Mouse (Mus musculus) forebrain, postnatal 0 days (tissue): ENCODE measurements around the gene Camk1d. TPM values are rescaled to one million over a fixed set of nuclear protein-coding genes. Genes with fewer than 3 reads are reported as not detected.
A peak's percentile ranks its signal among the peaks of the same experiment; 100 is the strongest.

Experiments used
- ATAC-seq: fragments of 200-750 bp; cut with Nextera tagmentation; 2 replicates; pipeline ENCODE4 v1.8.0; 2017; ENCODE audit warnings: mild to moderate bottlenecking, moderate library complexity
- DNase-seq: peaks from one replicate; pipeline ENCODE4 v3.0.0-alpha.2; 2015
- H3K27ac ChIP-seq: fragments of 300-500 bp; sonication (generic); 2 replicates; pipeline ENCODE4 v1.5.1; 2014; ENCODE audit warnings: low read depth, mild to moderate bottlenecking, antibody characterized with exemption, low read length, moderate library complexity, mixed read lengths
- H3K27me3 ChIP-seq: fragments of 300-500 bp; sonication (generic); 2 replicates; pipeline ENCODE4 v1.6.1; 2014; ENCODE audit warnings: mild to moderate bottlenecking, low read length, mixed read lengths; ENCODE audit not compliant: insufficient read depth
- H3K36me3 ChIP-seq: fragments of 300-500 bp; sonication (generic); 2 replicates; pipeline ENCODE4 v1.6.1; 2014; ENCODE audit warnings: mild to moderate bottlenecking, moderate library complexity; ENCODE audit not compliant: insufficient read depth
- H3K4me1 ChIP-seq: fragments of 300-500 bp; sonication (generic); 2 replicates; pipeline ENCODE4 v1.6.1; 2014; ENCODE audit warnings: antibody characterized with exemption; ENCODE audit not compliant: insufficient read depth
- H3K4me2 ChIP-seq: fragments of 300-500 bp; sonication (generic); 2 replicates; pipeline ENCODE4 v1.6.1; 2014; ENCODE audit warnings: low read depth, mild to moderate bottlenecking, moderate library complexity
- H3K4me3 ChIP-seq: fragments of 300-500 bp; sonication (generic); 2 replicates; pipeline ENCODE4 v1.5.1; 2014; ENCODE audit warnings: low read depth, low read length, mixed read lengths
- H3K9ac ChIP-seq: fragments of 300-500 bp; sonication (generic); 2 replicates; pipeline ENCODE4 v1.6.1; 2014; ENCODE audit warnings: mild to moderate bottlenecking
- H3K9me3 ChIP-seq: fragments of 300-500 bp; sonication (generic); 2 replicates; pipeline ENCODE4 v1.6.1; 2016; ENCODE audit warnings: low read length
- CTCF ChIP-seq: sonication (generic); IDR thresholded peaks from 2 replicates; pipeline ENCODE4 v1.5.1; 2016; ENCODE audit warnings: antibody characterized with exemption, control low read depth, low read depth
- WGBS: fragments of 180-500 bp; shearing (Covaris S2); extraction: QIAGEN DNeasy Blood & Tissue Kit; methylation state at CpG from one replicate; pipeline ENCODE4 v1.1.7; 2014; 5-methylcytosine and 5-hydroxymethylcytosine counted together
- polyA plus RNA-seq: library from polyadenylated mRNA; unstranded; fragments of >200 nt; fragmentation: Nextera tagmentation; extraction: Ambion mirVana; gene quantifications from 2 replicates; pipeline ENCODE4 v1.2.1, GENCODE M21; 2015
- total RNA-seq: library from RNA; depleted of rRNA; stranded (reverse); fragments of >200 nt; gene quantifications from 2 replicates; pipeline ENCODE4 v1.2.3, GENCODE M21; 2014; rRNA removed

The Camk1d gene
- 22.5 and 29.0 TPM in 2 replicates for total RNA-seq
- 7.4 and 10.5 TPM in 2 replicates for polyA plus RNA-seq

DNA sequence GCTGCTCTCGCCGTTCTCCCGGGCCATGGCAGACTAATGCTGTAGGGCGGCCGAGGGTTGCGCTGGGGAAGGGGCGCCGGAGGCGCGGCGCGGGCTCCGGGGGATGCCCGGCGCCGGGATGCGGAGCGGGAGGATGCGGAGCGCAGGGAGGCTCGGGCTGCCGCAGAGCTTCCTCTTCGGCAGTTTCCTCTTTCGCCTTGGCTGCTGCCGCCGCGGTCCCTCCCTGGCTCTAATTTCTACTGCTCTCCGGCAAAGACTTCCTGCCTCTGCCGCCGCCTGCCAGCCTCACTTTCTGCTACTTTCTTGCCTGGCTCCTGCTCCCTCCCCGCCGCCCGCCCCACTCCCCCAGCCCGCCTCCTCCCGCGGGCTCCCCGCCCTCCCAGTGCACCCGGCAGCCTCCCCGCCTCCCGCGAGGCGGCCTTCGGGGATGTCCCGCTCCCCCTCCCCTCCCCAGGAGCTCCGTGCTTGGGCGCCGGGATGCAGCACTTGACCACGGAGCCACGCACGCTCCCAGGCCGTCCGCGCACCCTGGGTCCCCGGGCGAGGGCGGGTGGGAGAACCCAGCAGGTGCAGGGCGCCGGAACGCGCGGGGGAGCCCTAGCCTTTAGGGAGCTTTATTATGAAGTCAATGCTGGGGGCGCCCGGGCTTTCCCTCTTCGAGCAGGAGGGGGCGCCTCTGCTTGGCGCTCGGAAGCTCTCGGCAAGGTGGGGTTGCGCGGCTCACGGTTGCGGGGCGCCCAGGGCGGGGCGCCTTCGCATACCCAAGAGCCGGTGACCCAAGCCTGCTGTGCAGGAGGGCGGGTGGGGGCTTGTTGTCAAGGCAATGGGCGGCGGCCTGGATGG lies at the start of gene Camk1d:
Gene Camk1d, minus strand, starts transcription at position 305 of the 843 bp plus-strand sequence.
- 2% methylated on average over 73 of the region's 80 CpGs for WGBS

DNA sequence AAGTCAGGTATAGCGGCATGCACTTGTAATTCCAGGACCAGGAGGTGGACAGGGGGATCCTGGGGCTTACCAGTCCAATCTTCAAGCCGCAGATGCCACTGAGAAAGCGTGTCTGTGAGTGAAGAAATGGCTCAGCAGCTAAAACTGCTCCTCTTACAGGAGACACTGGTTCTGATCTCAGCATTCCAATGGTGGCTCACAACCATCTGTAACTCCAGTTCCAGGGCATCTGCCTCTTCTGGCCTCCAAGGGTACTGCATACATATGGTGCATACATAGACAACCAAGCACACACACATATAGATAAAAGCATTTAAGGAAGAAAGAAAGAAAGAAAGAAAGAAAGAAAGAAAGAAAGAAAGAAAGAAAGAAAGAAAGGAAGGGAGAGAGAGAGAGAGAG lies 47.7 kb upstream of the Camk1d start:
- 97% methylated on average over 3 of the region's 3 CpGs for WGBS
- no peaks in the 10 kb centered on the region for H3K9me3 ChIP-seq
- H3K27me3 ChIP-seq = no peaks in the 10 kb centered on the region
- H3K27ac ChIP-seq = no peak overlapping the region
- no peaks in the 10 kb centered on the region for H3K4me1 ChIP-seq
- no peak for DNase-seq
- TF ChIP-seq CTCF = peak; percentile 15; the same call in 1 of the 2 replicates
- H3K36me3 ChIP-seq = no peaks in the 10 kb centered on the region
- ATAC-seq = no peak
- H3K4me3 ChIP-seq = no peak overlapping the region
- H3K4me2 ChIP-seq = no peak overlapping the region
- H3K9ac ChIP-seq = no peak overlapping the region

More for the DNA sequence above, at the start of gene Camk1d:
- Histone ChIP-seq H3K4me1 (no peaks in the 10 kb centered on the region), H3K27ac (peak within 1 kb of the TSS; percentile 88), H3K9me3 (no peaks in the 10 kb centered on the region), H3K27me3 (no peaks in the 10 kb centered on the region), H3K4me2 (peak within 1 kb of the TSS; percentile 91), H3K4me3 (peak within 1 kb of the TSS; percentile 82), H3K36me3 (no peaks in the 10 kb centered on the region), H3K9ac (peak within 1 kb of the TSS; percentile 68)
- peak; percentile 89 for DNase-seq
- TF ChIP-seq CTCF = peak; percentile 72
- peak; percentile 93 for ATAC-seq

DNA sequence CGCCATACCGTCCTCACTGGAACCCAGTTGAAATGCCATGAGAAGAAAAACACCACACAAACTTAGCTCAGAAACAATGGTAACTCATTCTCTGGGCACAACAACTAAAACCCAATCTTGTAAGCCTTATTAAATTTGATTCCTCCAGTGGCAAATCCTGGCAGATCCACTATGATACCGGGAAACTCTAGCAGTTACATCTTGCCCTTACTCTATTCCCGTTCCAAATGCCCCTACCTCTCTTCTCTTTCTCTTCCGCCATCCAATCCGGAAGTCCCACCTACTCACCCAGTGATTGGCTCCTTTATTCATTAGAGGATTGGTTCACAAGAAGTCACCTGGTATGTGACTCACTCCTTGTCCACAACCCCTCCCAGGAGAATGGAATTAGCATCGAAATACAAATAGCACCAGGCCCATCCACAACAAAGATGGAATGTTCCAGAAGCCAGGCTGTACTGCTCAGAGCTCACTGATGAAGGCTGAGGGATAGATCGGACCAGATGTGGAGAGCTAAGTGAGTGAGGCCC lies 46.2 kb upstream of the Camk1d start:
- H3K36me3 ChIP-seq = no peaks in the 10 kb centered on the region
- ATAC-seq (no peak), DNase-seq (no peak)
- H3K9ac ChIP-seq = no peak overlapping the region
- H3K9me3 ChIP-seq = no peaks in the 10 kb centered on the region
- no peaks in the 10 kb centered on the region for H3K4me1 ChIP-seq
- TF ChIP-seq CTCF = no peak
- H3K27ac ChIP-seq = no peak overlapping the region
- no peak overlapping the region for H3K4me3 ChIP-seq
- H3K4me2 ChIP-seq = no peak overlapping the region
- no peaks in the 10 kb centered on the region for H3K27me3 ChIP-seq
- 94% methylated on average over 8 of the region's 8 CpGs for WGBS

DNA sequence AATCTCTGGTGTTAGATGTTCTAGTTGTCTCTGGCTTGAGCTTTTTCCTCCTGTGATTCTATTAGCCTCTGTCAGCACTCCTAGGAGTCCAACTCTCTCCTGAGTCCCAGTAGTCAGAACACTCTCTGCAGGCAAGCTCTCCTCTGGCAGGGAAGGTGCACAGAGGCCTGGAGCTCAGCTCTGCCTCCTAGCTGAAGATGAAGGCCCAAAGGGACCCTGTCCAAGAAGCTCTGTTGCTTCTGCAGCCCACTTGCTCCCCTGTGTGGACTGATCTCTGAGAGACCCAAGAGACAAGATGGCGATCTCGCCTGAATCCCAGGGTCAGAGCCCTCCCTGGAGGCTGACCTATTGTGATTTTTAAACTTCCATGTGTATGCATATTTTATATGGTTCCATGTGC lies 44.3 kb upstream of the Camk1d start:
- Histone ChIP-seq H3K27ac (no peak overlapping the region), H3K27me3 (no peaks in the 10 kb centered on the region), H3K4me2 (no peak overlapping the region), H3K4me1 (no peaks in the 10 kb centered on the region), H3K4me3 (no peak overlapping the region), H3K36me3 (no peaks in the 10 kb centered on the region), H3K9me3 (no peaks in the 10 kb centered on the region), H3K9ac (no peak overlapping the region)
- TF ChIP-seq CTCF = no peak
- 93% methylated on average over 2 of the region's 2 CpGs for WGBS
- ATAC-seq (no peak), DNase-seq (no peak)

DNA sequence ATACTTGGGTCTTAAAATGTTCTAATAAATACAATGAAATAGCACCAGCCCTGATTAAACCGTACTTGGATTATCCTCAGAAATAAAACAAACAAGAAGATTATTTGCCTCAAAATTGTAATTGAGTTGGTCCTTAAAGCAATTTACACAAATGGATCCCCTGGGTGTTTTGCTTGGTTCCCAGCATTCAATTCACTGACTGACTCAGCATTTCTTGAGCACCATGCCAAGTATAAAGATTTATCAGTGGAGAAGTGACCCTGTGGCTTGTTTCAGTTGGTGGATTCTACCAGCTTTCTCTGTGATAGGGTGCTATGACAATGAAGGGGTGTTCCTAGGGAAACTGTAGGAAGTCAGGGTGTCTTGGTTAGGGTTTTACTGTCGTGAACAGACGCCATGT lies 36.6 kb upstream of the Camk1d start:
- Histone ChIP-seq H3K36me3 (no peaks in the 10 kb centered on the region), H3K27ac (no peak overlapping the region), H3K9ac (no peak overlapping the region), H3K27me3 (no peaks in the 10 kb centered on the region), H3K4me3 (no peak overlapping the region), H3K9me3 (no peaks in the 10 kb centered on the region), H3K4me2 (no peak overlapping the region), H3K4me1 (no peaks in the 10 kb centered on the region)
- DNase-seq (no peak), ATAC-seq (no peak)
- 82% methylated on average over 3 of the region's 3 CpGs for WGBS
- no peak for TF ChIP-seq CTCF

DNA sequence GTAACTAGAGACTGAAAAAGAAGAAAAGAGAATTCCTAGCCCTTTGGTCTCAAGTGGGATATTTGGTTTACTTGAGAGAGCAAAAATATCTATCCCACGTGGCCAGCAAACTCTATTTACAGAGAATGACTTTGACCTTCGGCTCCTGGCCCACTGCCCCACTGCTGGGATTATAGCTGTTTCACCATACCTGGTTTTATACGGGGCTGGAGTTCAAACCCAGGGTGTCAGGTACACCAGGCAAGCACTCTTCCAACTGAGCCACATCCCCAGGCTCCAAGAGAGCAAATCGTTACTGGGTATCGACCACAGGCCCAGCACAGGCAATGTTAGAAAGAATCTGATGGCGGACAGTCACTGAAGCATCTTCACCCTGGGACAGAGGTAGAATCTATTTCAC lies 34.9 kb upstream of the Camk1d start:
- H3K9me3 ChIP-seq = no peaks in the 10 kb centered on the region
- H3K9ac ChIP-seq = no peak overlapping the region
- no peaks in the 10 kb centered on the region for H3K27me3 ChIP-seq
- H3K36me3 ChIP-seq = no peaks in the 10 kb centered on the region
- no peak for TF ChIP-seq CTCF
- no peak overlapping the region for H3K4me2 ChIP-seq
- 86% methylated on average over 6 of the region's 6 CpGs for WGBS
- H3K4me1 ChIP-seq = no peaks in the 10 kb centered on the region
- no peak for ATAC-seq
- no peak overlapping the region for H3K4me3 ChIP-seq
- no peak for DNase-seq
- H3K27ac ChIP-seq = no peak overlapping the region

DNA sequence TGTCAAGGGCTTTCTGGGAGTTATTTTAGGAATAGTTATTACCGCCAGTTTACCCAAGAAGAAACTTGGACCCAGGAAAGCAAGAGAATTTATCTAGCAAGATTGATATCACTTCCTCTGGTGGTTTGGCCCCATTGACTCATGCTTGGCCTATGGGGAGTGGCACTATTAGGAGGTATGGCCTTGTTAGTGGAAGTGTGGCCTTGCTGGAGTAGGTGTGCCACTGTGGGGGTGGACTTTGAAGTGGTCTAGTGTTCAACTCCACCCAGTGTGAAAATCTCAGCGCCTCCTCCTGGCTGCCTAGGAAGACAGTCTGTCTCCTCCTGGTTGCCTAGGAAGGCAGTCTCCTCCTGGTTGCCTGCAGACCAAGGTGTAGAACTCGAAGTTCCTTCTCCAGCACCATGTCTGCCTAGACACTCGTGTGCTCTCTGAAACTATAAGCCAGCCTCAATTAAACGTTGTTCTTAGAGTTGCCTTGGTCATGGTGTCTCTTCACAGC lies 33.3 kb upstream of the Camk1d start:
- Histone ChIP-seq H3K9ac (no peak overlapping the region), H3K36me3 (no peaks in the 10 kb centered on the region), H3K27ac (no peak overlapping the region), H3K9me3 (no peaks in the 10 kb centered on the region), H3K4me3 (no peak overlapping the region), H3K4me1 (no peaks in the 10 kb centered on the region), H3K27me3 (no peaks in the 10 kb centered on the region), H3K4me2 (no peak overlapping the region)
- 85% methylated on average over 5 of the region's 5 CpGs for WGBS
- DNase-seq (no peak), ATAC-seq (no peak)
- TF ChIP-seq CTCF = no peak
